Mouse (Mus musculus): ENCODE data around the gene Prrc2c.

Prrc2c gene

GRCm38 (mm10) chr1:162740401-162740835, at the start of gene Prrc2c:
Prrc2c (minus strand) TSS chr1:162740556.
- WGBS, result under 1% methylated on average over 36 of the region's 36 CpGs

- WGBS, result 65% methylated on average over 4 of the region's 4 CpGs
These were observed 44.9 kb upstream of the Prrc2c start for GRCm38 (mm10) chr1:162785222-162785621.

GRCm38 (mm10) chr1:162783669-162784248, 43.4 kb upstream of the Prrc2c start:
- 93% methylated on average over 7 of the region's 7 CpGs for WGBS

- WGBS, result 90% methylated on average over 2 of the region's 2 CpGs
These were observed 40.7 kb upstream of the Prrc2c start for GRCm38 (mm10) chr1:162781035-162781434.

GRCm38 (mm10) chr1:162777943-162778538, 37.7 kb upstream of the Prrc2c start:
- 90% methylated on average over 5 of the region's 5 CpGs for WGBS

- 38% methylated on average over 4 of the region's 4 CpGs for WGBS
These were observed 33.3 kb upstream of the Prrc2c start for GRCm38 (mm10) chr1:162773661-162774060.

GRCm38 (mm10) chr1:162771617-162772360, 31.4 kb upstream of the Prrc2c start:
- 67% methylated on average over 4 of the region's 4 CpGs for WGBS

GRCm38 (mm10) chr1:162752009-162752408, 11.7 kb upstream of the Prrc2c start:
- 89% methylated on average over 6 of the region's 6 CpGs for WGBS

- 48% methylated on average over 7 of the region's 7 CpGs for WGBS
These were observed 9.3 kb upstream of the Prrc2c start for GRCm38 (mm10) chr1:162749607-162750006.

GRCm38 (mm10) chr1:162748761-162749160, 8.4 kb upstream of the Prrc2c start:
- 85% methylated on average over 5 of the region's 5 CpGs for WGBS

GRCm38 (mm10) chr1:162739831-162740394, 443 bp downstream of the Prrc2c start:
- WGBS, result 0% methylated on average over 58 of the region's 58 CpGs

- WGBS, result 0% methylated on average over 10 of the region's 10 CpGs
These were observed 950 bp downstream of the Prrc2c start for GRCm38 (mm10) chr1:162739406-162739805.

- 1% methylated on average over 2 of the region's 2 CpGs for WGBS
These were observed 1.9 kb downstream of the Prrc2c start for GRCm38 (mm10) chr1:162738472-162738871.

GRCm38 (mm10) chr1:162735084-162735483, 5.3 kb downstream of the Prrc2c start:
- 77% methylated on average over 4 of the region's 4 CpGs for WGBS

- WGBS, result 85% methylated on average over 1 of the region's 1 CpGs
These were observed 6.1 kb downstream of the Prrc2c start for GRCm38 (mm10) chr1:162734283-162734682.

GRCm38 (mm10) chr1:162732041-162732440, 8.3 kb downstream of the Prrc2c start:
- WGBS, result 60% methylated on average over 4 of the region's 4 CpGs

GRCm38 (mm10) chr1:162729436-162729835, 10.9 kb downstream of the Prrc2c start:
- WGBS, result 66% methylated on average over 2 of the region's 2 CpGs

GRCm38 (mm10) chr1:162727981-162728380, 12.4 kb downstream of the Prrc2c start:
- whole genome bisulfite sequencing, result 76% methylated on average over 6 of the region's 6 CpGs

- WGBS, result 90% methylated on average over 2 of the region's 2 CpGs
These were observed 19.7 kb downstream of the Prrc2c start for GRCm38 (mm10) chr1:162720645-162721044.

- WGBS, result 84% methylated on average over 8 of the region's 8 CpGs
These were observed 39.8 kb downstream of the Prrc2c start for GRCm38 (mm10) chr1:162700389-162701066.

GRCm38 (mm10) chr1:162697866-162698265, 42.5 kb downstream of the Prrc2c start:
- 76% methylated on average over 6 of the region's 6 CpGs for WGBS

GRCm38 (mm10) chr1:162693721-162694120, 46.6 kb downstream of the Prrc2c start:
- 36% methylated on average over 2 of the region's 2 CpGs for WGBS

Measured in cerebral cortex, adult 2 months (tissue).